Comparison of ENCODE assay signal across 9 mouse cellular contexts in the genomic region with DNA sequence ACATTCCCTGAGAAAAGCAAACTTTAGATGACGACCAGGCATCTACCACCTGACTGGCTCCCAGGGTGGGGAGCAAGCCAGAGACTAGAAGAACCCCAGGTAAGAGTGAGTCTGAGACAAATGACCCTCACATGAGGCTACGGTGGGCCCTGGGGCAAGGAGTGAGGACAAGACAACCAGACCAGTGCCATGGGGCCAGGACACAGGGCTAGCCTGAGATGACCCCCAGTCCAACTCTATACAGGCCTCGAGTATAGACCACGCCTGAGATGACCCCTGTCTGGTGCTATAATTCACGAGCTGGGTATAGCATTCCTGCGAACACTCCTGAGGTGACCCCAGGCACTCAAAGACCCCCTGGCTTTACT.
A peak's percentile ranks its signal among the peaks of the same experiment; 100 is the strongest.
DNase-seq lines count a peak whose midpoint lies in the region; ATAC-seq and TF ChIP-seq lines count a peak whose summit lies in the region.
"Had no signal": no experiment of that assay in that cellular context is flagged by ENCODE, and none has a peak within 500 bp of the region (broad histone marks: within the 10 kb centered on the region; RNA-seq: fewer than 3 reads in every experiment).

No protein-coding gene starts in this region.

- intact Hi-C loops in gastrocnemius, adult 2 months (cut with DNase I): no loop called here
- intact Hi-C loops in gastrocnemius, postnatal 36 days (cut with DNase I): no loop called here

- no peak for TF ChIP-seq CTCF in gastrocnemius, adult 2 months (IDR thresholded peaks at IDR 0.05)

- no peaks in the 10 kb centered on the region for H3K36me3 ChIP-seq in midbrain, embryonic 12.5 days
- H3K36me3 ChIP-seq in midbrain, embryonic 15.5 days (replicated peaks): no peaks in the 10 kb centered on the region
- H3K36me3 ChIP-seq in limb, embryonic 10.5 days: no peaks in the 10 kb centered on the region
- H3K36me3 ChIP-seq in stomach, embryonic 16.5 days (ENCODE audit: control insufficient read depth, insufficient read depth, low read length): no peaks in the 10 kb centered on the region

- H3K27ac ChIP-seq in gastrocnemius, adult 2 months: peak overlapping the region; percentile 63
- H3K27ac ChIP-seq in midbrain, embryonic 12.5 days (replicated peaks): no peak overlapping the region
- H3K27ac ChIP-seq in midbrain, embryonic 15.5 days: no peak overlapping the region
- peak overlapping the region; percentile 73 for H3K27ac ChIP-seq in limb, embryonic 10.5 days
- no peak overlapping the region for H3K27ac ChIP-seq in stomach, embryonic 16.5 days (ENCODE audit: low read length)

- H3K4me3 ChIP-seq in gastrocnemius, adult 2 months: no peak overlapping the region; the same call in 1 of the 2 replicates
- no peak overlapping the region for H3K4me3 ChIP-seq in midbrain, embryonic 12.5 days
- H3K4me3 ChIP-seq in midbrain, embryonic 15.5 days: no peak overlapping the region
- no peak overlapping the region for H3K4me3 ChIP-seq in limb, embryonic 10.5 days
- H3K4me3 ChIP-seq in stomach, embryonic 16.5 days (replicated peaks; ENCODE audit: low read length): no peak overlapping the region

- H3K27me3 ChIP-seq in midbrain, embryonic 12.5 days: no peaks in the 10 kb centered on the region
- no peaks in the 10 kb centered on the region for H3K27me3 ChIP-seq in midbrain, embryonic 15.5 days (replicated peaks)
- no peaks in the 10 kb centered on the region for H3K27me3 ChIP-seq in limb, embryonic 10.5 days (ENCODE audit: low read depth, poor library complexity, severe bottlenecking)
- H3K27me3 ChIP-seq in stomach, embryonic 16.5 days (ENCODE audit: control insufficient read depth, insufficient read depth, low read length): no peaks in the 10 kb centered on the region

- H3K9me3 ChIP-seq in midbrain, embryonic 12.5 days: no peaks in the 10 kb centered on the region
- no peaks in the 10 kb centered on the region for H3K9me3 ChIP-seq in midbrain, embryonic 15.5 days
- H3K9me3 ChIP-seq in limb, embryonic 10.5 days (replicated peaks): no peaks in the 10 kb centered on the region
- no peaks in the 10 kb centered on the region for H3K9me3 ChIP-seq in stomach, embryonic 16.5 days (replicated peaks; ENCODE audit: control insufficient read depth, low read length)

- H3K4me1 ChIP-seq in midbrain, embryonic 12.5 days: no peaks in the 10 kb centered on the region
- H3K4me1 ChIP-seq in midbrain, embryonic 15.5 days: no peaks in the 10 kb centered on the region
- peaks cover 49% of the 10 kb centered on the region for H3K4me1 ChIP-seq in limb, embryonic 10.5 days
- no peaks in the 10 kb centered on the region for H3K4me1 ChIP-seq in stomach, embryonic 16.5 days (ENCODE audit: control insufficient read depth, insufficient read depth, low read length)

- no peak overlapping the region for H3K9ac ChIP-seq in midbrain, embryonic 12.5 days (replicated peaks)
- H3K9ac ChIP-seq in midbrain, embryonic 15.5 days: no peak overlapping the region
- H3K9ac ChIP-seq in stomach, embryonic 16.5 days (ENCODE audit: low read length): no peak overlapping the region

- WGBS in midbrain, embryonic 12.5 days: 65% methylated on average over 6 of the region's 6 CpGs
- 67% methylated on average over 6 of the region's 6 CpGs for WGBS in midbrain, embryonic 15.5 days
- 68% methylated on average over 6 of the region's 6 CpGs for WGBS in limb, embryonic 10.5 days
- 73% methylated on average over 6 of the region's 6 CpGs for WGBS in stomach, embryonic 16.5 days

- DNase-seq in gastrocnemius, adult 2 months: no peak
- DNase-seq in gastrocnemius, postnatal 36 days: no peak
- DNase-seq in limb, embryonic 10.5 days (ENCODE audit: low spot score): peak; percentile 42
- DNase-seq in layer of hippocampus, postnatal 25 days (ENCODE audit: extremely low spot score in 1 of 2, low spot score in 1 of 2): no peak
- DNase-seq in adrenal gland, adult 8-10 months: no peak
- DNase-seq: kidney, postnatal 25 days had no signal

- H3K4me2 ChIP-seq in midbrain, embryonic 12.5 days (replicated peaks): no peak overlapping the region
- H3K4me2 ChIP-seq in midbrain, embryonic 15.5 days: no peak overlapping the region
- no peak overlapping the region for H3K4me2 ChIP-seq in stomach, embryonic 16.5 days (ENCODE audit: low read depth, low read length)

- peak; percentile 49; the same call in 1 of the 2 replicates for ATAC-seq in midbrain, embryonic 12.5 days (ENCODE audit: low FRiP score, low read depth)
- no peak for ATAC-seq in midbrain, embryonic 15.5 days (replicated peaks)
- peak; percentile 37; the same call in 1 of the 2 replicates for ATAC-seq in stomach, embryonic 16.5 days (ENCODE audit: insufficient read depth, low FRiP score)

Comparison
In these comparisons a context has a peak if more than half of its experiments do, and no peak if none do; other contexts are left out.
1. H3K27ac ChIP-seq: peak in gastrocnemius, adult 2 months (single experiment) and limb, embryonic 10.5 days (single experiment); none in midbrain, embryonic 12.5 days (single experiment), midbrain, embryonic 15.5 days (single experiment) and stomach, embryonic 16.5 days (single experiment).